Mouse (Mus musculus): ENCODE data around the gene Hypk.
"Not testable (repeated sequence)": the region's sequence is repeated elsewhere in the genome, so short reads cannot be mapped to it uniquely, and the experiment has no call there.

DNA sequence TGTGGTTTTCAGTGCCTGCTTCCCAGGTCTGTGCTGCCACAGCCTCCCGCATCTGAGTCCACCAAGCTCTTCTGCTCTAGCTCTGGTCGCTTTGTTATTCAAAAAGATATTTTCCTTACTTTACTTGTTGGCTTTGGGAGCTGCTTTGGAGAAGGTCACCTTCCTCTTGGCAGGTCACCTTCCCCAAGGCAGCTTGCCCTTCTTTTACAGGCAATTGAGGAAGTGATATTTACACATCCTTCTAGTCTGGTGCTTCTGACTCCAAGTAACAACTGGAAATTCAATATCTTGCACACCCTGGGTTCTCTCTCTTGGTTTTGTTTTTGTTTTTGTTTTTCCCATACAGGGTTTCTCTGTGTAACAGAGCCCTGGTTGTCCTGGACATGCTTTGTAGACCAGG, 31.3 kb downstream of the Hypk start:
- not testable (repeated sequence) for TF ChIP-seq CTCF (IDR thresholded peaks at IDR 0.05; ENCODE audit: control insufficient read depth, insufficient read depth, insufficient read length); USF1 (IDR thresholded peaks at IDR 0.05; ENCODE audit: low read depth); CEBPB (IDR thresholded peaks at IDR 0.05; ENCODE audit: low read depth); MAX (IDR thresholded peaks at IDR 0.05)

Measured in C2C12 (cell line).